Mouse (Mus musculus) hindbrain, embryonic 11.5 days (tissue): ENCODE measurements at regions not wholly inside any gene's neighbourhood (a gene's known extent, or its start where the extent isn't known, plus 50 kb on each side); places are given as distances from the start of the nearest gene placed in this dataset.

Source experiments
- ATAC-seq: fragments of 200-750 bp; cut with Nextera tagmentation; 2 replicates; pipeline ENCODE4 v1.8.0; 2017; ENCODE audit warnings: mild to moderate bottlenecking, moderate TSS enrichment, moderate library complexity; ENCODE audit not compliant: low FRiP score
- DNase-seq: peaks from one replicate; pipeline ENCODE4 v3.0.0-alpha.2; 2015; ENCODE audit warnings: low spot score
- H3K27ac ChIP-seq: fragments of 300-500 bp; sonication (generic); 2 replicates; pipeline ENCODE4 v1.5.1; 2014; ENCODE audit warnings: mild to moderate bottlenecking, low read depth, low read length
- H3K27me3 ChIP-seq: fragments of 300-500 bp; sonication (generic); 2 replicates; pipeline ENCODE4 v1.6.1; 2014; ENCODE audit warnings: mild to moderate bottlenecking, low read length, moderate library complexity, mixed read lengths; ENCODE audit not compliant: control insufficient read depth, insufficient read depth
- H3K36me3 ChIP-seq: fragments of 300-500 bp; sonication (generic); 2 replicates; pipeline ENCODE4 v1.6.1; 2014; ENCODE audit warnings: mild to moderate bottlenecking, low read length, moderate library complexity, mixed read lengths; ENCODE audit not compliant: control insufficient read depth, insufficient read depth
- H3K4me1 ChIP-seq: fragments of 300-500 bp; sonication (generic); replicated peaks from 2 replicates; pipeline ENCODE4 v1.6.1; 2014; ENCODE audit warnings: low read length, mixed read lengths; ENCODE audit not compliant: control insufficient read depth, insufficient read depth
- H3K4me2 ChIP-seq: fragments of 300-500 bp; sonication (generic); replicated peaks from 2 replicates; pipeline ENCODE4 v1.6.1; 2014; ENCODE audit warnings: mild to moderate bottlenecking, low read depth, low read length
- H3K4me3 ChIP-seq: fragments of 300-500 bp; sonication (generic); 2 replicates; pipeline ENCODE4 v1.5.1; 2014; ENCODE audit warnings: low read depth, low read length
- H3K9ac ChIP-seq: fragments of 300-500 bp; sonication (generic); 2 replicates; pipeline ENCODE4 v1.6.1; 2014; ENCODE audit warnings: low read depth, low read length
- H3K9me3 ChIP-seq: fragments of 300-500 bp; sonication (generic); 2 replicates; pipeline ENCODE4 v1.6.1; 2016; ENCODE audit warnings: low read length; ENCODE audit not compliant: control insufficient read depth
- WGBS: fragments of 180-500 bp; shearing (Covaris S2); extraction: QIAGEN DNeasy Blood & Tissue Kit; methylation state at CpG from one replicate; pipeline ENCODE4 v1.1.7; 2014; 5-methylcytosine and 5-hydroxymethylcytosine counted together

DNA sequence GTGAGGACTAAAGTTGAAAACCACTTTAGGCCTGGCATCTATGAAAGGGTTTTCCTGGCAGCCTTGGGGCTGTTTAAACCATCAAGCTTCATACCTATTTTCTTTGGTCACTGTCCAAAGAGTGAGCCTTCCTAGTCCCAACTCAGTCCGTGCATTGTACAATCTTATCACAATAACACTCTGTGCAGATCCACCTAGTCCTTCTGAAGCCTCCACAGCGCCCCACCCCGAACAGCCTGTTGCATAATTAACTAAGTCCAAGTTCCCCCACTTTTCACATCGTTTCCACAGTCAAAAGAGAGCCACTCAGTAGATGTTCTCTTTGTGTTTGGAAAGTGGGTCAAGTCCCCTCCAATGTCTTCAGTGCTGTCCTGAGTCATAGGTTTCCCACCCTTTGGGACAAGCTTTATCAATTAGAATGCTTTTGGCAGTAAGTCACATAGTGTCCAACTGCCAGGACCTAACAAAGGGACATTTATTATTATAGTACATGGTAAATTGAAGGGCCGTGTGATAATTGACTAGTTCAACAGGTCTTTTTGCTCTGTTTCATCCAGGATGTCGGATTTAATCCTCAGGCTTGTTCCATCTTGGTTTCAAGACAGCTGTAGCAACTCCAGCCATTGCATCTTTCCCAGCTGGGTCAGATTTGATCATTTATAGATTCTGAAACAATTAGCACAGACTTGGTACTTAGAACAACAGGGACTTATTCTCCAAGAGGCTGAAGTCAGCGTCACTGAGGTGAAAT is 187.0 kb upstream of the Jade1 start:
- no peak overlapping the region for H3K27ac ChIP-seq
- no peaks in the 10 kb centered on the region for H3K27me3 ChIP-seq
- no peaks in the 10 kb centered on the region for H3K9me3 ChIP-seq
- DNase-seq (no peak), ATAC-seq (no peak)
- WGBS = 88% methylated on average over 7 of the region's 7 CpGs
- H3K36me3 ChIP-seq = no peaks in the 10 kb centered on the region
- H3K4me2 ChIP-seq = no peak overlapping the region
- H3K9ac ChIP-seq = no peak overlapping the region
- H3K4me1 ChIP-seq = no peaks in the 10 kb centered on the region
- H3K4me3 ChIP-seq = no peak overlapping the region

DNA sequence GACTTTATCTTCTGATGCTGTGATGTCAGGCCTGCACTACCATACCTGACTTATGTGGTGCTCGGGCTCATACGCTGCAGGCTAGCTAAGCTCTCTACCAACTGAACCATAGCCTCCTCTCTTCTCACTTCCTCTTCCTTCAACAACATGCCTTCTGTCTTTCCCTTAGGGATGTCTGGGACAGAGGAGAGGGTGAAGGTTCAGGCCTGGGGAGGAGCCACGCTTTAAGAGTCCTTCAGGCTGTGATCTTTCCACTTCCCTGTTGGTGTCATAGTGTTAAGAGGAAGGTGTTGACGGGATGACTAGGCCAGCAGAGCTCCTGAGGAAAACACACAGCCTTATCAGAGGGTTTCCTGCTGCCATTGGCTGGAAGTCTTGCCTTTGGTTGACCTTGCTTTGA is 188.8 kb upstream of the Jade1 start:
- no peak overlapping the region for H3K27ac ChIP-seq
- ATAC-seq = no peak
- no peaks in the 10 kb centered on the region for H3K27me3 ChIP-seq
- H3K4me2 ChIP-seq = no peak overlapping the region
- H3K9me3 ChIP-seq = no peaks in the 10 kb centered on the region
- H3K9ac ChIP-seq = no peak overlapping the region
- H3K4me3 ChIP-seq = no peak overlapping the region
- no peak for DNase-seq
- no peaks in the 10 kb centered on the region for H3K4me1 ChIP-seq
- H3K36me3 ChIP-seq = no peaks in the 10 kb centered on the region
- WGBS = 75% methylated on average over 4 of the region's 4 CpGs

DNA sequence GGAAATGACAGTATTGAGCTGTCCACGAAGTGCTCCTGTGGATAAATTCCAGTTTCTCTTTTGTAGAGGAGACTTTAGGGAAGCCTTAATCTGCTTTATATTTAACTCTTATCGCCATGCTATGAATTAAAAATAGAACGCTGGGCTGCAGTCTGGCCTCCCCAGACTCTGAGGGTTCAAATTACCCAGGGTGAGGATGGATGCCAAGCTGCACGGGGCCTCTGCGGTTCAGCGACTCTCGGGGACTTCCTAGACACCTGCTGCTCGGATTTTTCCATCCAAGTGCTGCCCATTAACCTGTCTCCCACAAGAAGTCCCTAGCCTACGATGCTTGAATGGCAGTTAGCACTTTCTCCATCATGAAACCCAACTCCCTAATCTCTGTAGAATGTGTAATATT is 189.3 kb upstream of the Jade1 start:
- Histone ChIP-seq H3K4me2 (no peak overlapping the region), H3K4me1 (no peaks in the 10 kb centered on the region), H3K27me3 (no peaks in the 10 kb centered on the region), H3K27ac (no peak overlapping the region), H3K9me3 (no peaks in the 10 kb centered on the region), H3K9ac (no peak overlapping the region), H3K4me3 (no peak overlapping the region), H3K36me3 (no peaks in the 10 kb centered on the region)
- no peak for DNase-seq
- ATAC-seq = no peak
- WGBS = 60% methylated on average over 9 of the region's 9 CpGs

DNA sequence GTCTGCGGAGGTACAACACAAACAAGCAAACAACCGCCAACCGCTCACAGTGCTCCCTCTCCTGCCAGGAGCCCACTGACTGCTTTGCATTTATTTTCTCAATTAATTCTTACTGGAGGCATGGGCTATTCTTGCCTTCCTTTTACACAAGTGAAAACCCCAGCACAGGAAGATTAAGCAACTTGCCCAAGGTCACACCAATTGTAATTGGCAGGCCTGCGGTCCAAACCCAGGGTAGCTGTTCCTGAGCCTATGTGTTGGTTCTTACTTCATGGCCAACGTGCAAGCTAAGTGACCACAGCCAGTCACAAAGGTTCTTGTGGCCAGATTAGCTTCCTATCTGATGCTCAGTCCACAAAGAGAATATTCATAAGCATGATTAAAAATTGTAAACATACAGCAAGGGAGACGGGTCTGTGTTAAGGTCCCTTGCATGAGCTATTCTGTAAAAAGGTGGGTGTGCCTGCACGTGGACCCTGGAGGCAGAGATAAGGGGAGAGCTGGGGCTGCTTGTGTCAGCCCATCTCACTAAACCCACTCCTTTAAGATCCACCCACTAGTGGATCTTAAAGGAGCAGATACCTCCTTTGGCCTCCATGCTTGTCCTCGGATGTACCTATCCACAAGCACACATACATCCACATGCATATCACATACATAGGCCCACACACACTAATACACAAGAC is 190.2 kb upstream of the Jade1 start:
- DNase-seq (no peak), ATAC-seq (no peak)
- no peaks in the 10 kb centered on the region for H3K9me3 ChIP-seq
- no peak overlapping the region for H3K27ac ChIP-seq
- no peaks in the 10 kb centered on the region for H3K4me1 ChIP-seq
- no peak overlapping the region for H3K4me2 ChIP-seq
- 78% methylated on average over 8 of the region's 8 CpGs for WGBS
- H3K4me3 ChIP-seq = no peak overlapping the region
- H3K9ac ChIP-seq = no peak overlapping the region
- no peaks in the 10 kb centered on the region for H3K27me3 ChIP-seq
- no peaks in the 10 kb centered on the region for H3K36me3 ChIP-seq

DNA sequence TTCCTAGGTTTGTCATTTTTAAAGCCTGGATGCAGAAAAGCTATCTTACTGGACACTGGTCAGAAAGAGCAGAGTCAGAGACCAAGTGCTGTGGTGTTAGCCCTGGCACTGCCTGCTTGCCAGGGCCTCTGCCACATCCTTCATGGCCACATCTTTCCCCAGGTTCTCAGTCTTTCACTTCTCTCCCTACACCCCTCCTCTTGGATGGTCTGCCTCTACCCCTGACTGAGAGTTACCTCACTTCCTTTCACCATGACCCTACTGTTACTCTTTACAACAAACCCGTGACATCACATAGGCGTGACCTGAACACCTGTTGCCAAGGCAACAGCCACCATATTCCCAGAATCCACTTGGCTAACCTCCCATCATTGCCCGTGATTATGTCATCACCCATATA is 191.6 kb upstream of the Jade1 start:
- Histone ChIP-seq H3K4me1 (no peaks in the 10 kb centered on the region), H3K4me3 (no peak overlapping the region), H3K9me3 (no peaks in the 10 kb centered on the region), H3K36me3 (no peaks in the 10 kb centered on the region), H3K4me2 (no peak overlapping the region), H3K9ac (no peak overlapping the region), H3K27me3 (no peaks in the 10 kb centered on the region), H3K27ac (no peak overlapping the region)
- ATAC-seq (no peak), DNase-seq (no peak)
- WGBS = 86% methylated on average over 3 of the region's 3 CpGs

DNA sequence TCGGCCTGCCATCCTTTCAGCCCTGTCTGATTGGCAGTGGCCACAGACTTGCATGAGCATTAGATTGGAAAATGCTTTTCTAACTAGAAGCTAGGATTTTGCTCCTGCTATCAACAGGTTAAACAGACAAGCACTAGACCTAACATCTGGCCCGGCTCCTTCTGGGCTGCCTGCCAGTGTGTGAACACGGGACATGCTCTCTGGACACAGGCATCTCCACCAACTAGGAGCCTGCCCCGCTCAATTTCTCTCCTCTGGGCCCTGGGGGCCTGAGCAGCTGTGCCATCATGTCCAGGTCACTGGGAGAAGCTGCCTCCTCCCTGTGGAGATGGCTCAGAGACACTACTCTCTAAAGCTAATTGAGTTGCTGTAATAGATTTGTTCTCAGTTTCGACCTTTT is 195.3 kb upstream of the Jade1 start:
- Histone ChIP-seq H3K27ac (no peak overlapping the region), H3K4me3 (no peak overlapping the region), H3K9me3 (no peaks in the 10 kb centered on the region), H3K4me1 (no peaks in the 10 kb centered on the region), H3K27me3 (no peaks in the 10 kb centered on the region), H3K9ac (no peak overlapping the region), H3K36me3 (no peaks in the 10 kb centered on the region), H3K4me2 (no peak overlapping the region)
- no peak for DNase-seq
- 79% methylated on average over 5 of the region's 5 CpGs for whole genome bisulfite sequencing
- no peak for ATAC-seq

DNA sequence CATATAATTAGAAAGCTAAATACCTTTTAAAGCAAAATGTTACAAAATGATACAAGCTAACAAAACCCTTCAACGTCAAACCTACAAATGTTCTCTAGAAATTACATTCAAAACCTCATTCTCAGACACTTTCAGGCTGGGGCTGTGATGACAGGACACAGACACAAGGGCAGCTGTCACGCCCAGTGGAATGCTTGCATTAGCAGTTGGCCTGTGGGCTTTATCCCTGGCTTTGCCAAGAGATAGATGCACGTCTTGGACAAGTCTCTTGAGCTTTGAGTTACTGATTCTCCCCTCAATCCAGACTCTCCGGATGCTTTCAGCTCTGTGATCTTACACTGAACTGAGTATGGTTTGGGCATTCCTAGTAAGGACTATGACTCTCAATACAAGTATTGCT is 196.1 kb upstream of the Jade1 start:
- WGBS = 79% methylated on average over 4 of the region's 4 CpGs
- H3K36me3 ChIP-seq = no peaks in the 10 kb centered on the region

GRCm38 (mm10) chr3:41353021-41353420 is 202.5 kb upstream of the Jade1 start:
- 19% methylated on average over 2 of the region's 2 CpGs for WGBS
- no peak overlapping the region for H3K9ac ChIP-seq
- no peak for DNase-seq
- H3K36me3 ChIP-seq = no peaks in the 10 kb centered on the region
- H3K9me3 ChIP-seq = no peaks in the 10 kb centered on the region
- H3K4me2 ChIP-seq = no peak overlapping the region
- no peaks in the 10 kb centered on the region for H3K4me1 ChIP-seq
- H3K4me3 ChIP-seq = no peak overlapping the region
- H3K27ac ChIP-seq = no peak overlapping the region
- no peak for ATAC-seq
- no peaks in the 10 kb centered on the region for H3K27me3 ChIP-seq

More for the DNA sequence above, 196.1 kb upstream of the Jade1 start:
- H3K4me1 ChIP-seq = no peaks in the 10 kb centered on the region
- no peak overlapping the region for H3K27ac ChIP-seq
- H3K4me2 ChIP-seq = no peak overlapping the region
- ATAC-seq (no peak), DNase-seq (no peak)
- H3K9me3 ChIP-seq = no peaks in the 10 kb centered on the region
- H3K27me3 ChIP-seq = no peaks in the 10 kb centered on the region
- H3K4me3 ChIP-seq = no peak overlapping the region
- H3K9ac ChIP-seq = no peak overlapping the region

DNA sequence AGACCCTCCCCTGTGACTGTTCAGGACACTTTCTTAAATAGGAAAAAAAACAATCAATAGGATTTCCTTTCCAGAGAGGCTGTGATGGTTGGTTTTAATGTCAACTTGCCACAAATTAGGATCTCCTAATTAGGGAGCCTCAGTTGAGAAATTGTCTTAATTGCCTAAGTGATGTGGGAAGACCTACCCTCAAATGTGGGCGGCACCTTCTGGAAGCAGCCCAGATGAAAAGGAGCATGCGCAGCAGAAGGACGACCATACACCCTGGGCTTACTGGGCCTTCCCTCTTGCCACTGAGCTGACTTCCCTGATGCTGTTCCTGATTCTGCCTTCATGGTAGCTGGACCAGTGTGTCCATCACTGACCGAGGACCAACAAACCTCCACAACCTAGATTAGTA is 203.7 kb upstream of the Jade1 start:
- H3K4me1 ChIP-seq = no peaks in the 10 kb centered on the region
- WGBS = 94% methylated on average over 4 of the region's 4 CpGs
- H3K36me3 ChIP-seq = no peaks in the 10 kb centered on the region
- no peak overlapping the region for H3K4me2 ChIP-seq
- no peak overlapping the region for H3K27ac ChIP-seq
- no peaks in the 10 kb centered on the region for H3K9me3 ChIP-seq
- no peak overlapping the region for H3K9ac ChIP-seq
- ATAC-seq (no peak), DNase-seq (no peak)
- H3K27me3 ChIP-seq = no peaks in the 10 kb centered on the region
- no peak overlapping the region for H3K4me3 ChIP-seq
